Mouse (Mus musculus) splenic B cell, adult 2 months (primary cell): ENCODE results near the gene Cops7a.

Source experiments
- DNase-seq: peaks from one replicate; pipeline ENCODE4 v3.0.0-alpha.2; 2011; ENCODE audit warnings: low read depth, low spot score
- H3K27me3 ChIP-seq: 2 replicates; pipeline ENCODE4 v1.6.1; 2012; ENCODE audit warnings: mild to moderate bottlenecking, low read length, moderate library complexity, mixed read lengths; ENCODE audit not compliant: control insufficient read depth, poor library complexity, insufficient read depth, severe bottlenecking
- H3K36me3 ChIP-seq: 2 replicates; pipeline ENCODE4 v1.6.1; 2012; ENCODE audit warnings: mild to moderate bottlenecking, low read length, moderate library complexity, mixed read lengths; ENCODE audit not compliant: control insufficient read depth, poor library complexity, insufficient read depth, severe bottlenecking

Gene Cops7a

GRCm38 (mm10) chr6:124918331-124918690 lies 47.0 kb downstream of the Cops7a start:
- no peak for DNase-seq
- Histone ChIP-seq H3K36me3 (no peaks in the 10 kb centered on the region), H3K27me3 (no peaks in the 10 kb centered on the region)

GRCm38 (mm10) chr6:124917518-124918330 lies 47.6 kb downstream of the Cops7a start:
- no peaks in the 10 kb centered on the region for H3K27me3 ChIP-seq
- H3K36me3 ChIP-seq, result no peaks in the 10 kb centered on the region
- DNase-seq, result peak; percentile 48

GRCm38 (mm10) chr6:124916695-124917517 lies 48.4 kb downstream of the Cops7a start:
- H3K27me3 ChIP-seq, result no peaks in the 10 kb centered on the region
- H3K36me3 ChIP-seq, result no peaks in the 10 kb centered on the region
- DNase-seq, result peak; percentile 91

GRCm38 (mm10) chr6:124915942-124916694 lies 49.2 kb downstream of the Cops7a start:
- H3K36me3 ChIP-seq, result no peaks in the 10 kb centered on the region
- no peak for DNase-seq

GRCm38 (mm10) chr6:124915160-124915941 lies 50.0 kb downstream of the Cops7a start:
- no peak for DNase-seq
- H3K36me3 ChIP-seq, result no peaks in the 10 kb centered on the region
- no peaks in the 10 kb centered on the region for H3K27me3 ChIP-seq

More at GRCm38 (mm10) chr6:124915942-124916694, 49.2 kb downstream of the Cops7a start:
- H3K27me3 ChIP-seq, result no peaks in the 10 kb centered on the region

- Histone ChIP-seq H3K27me3 (no peaks in the 10 kb centered on the region), H3K36me3 (no peaks in the 10 kb centered on the region)
- DNase-seq, result no peak
These were observed 50.8 kb downstream of the Cops7a start for GRCm38 (mm10) chr6:124914511-124914910.

GRCm38 (mm10) chr6:124913721-124914285 lies 51.5 kb downstream of the Cops7a start:
- no peak for DNase-seq
- no peaks in the 10 kb centered on the region for H3K36me3 ChIP-seq
- H3K27me3 ChIP-seq, result no peaks in the 10 kb centered on the region

GRCm38 (mm10) chr6:124913214-124913613 lies 52.1 kb downstream of the Cops7a start:
- no peak for DNase-seq
- Histone ChIP-seq H3K36me3 (no peaks in the 10 kb centered on the region), H3K27me3 (no peaks in the 10 kb centered on the region)

- DNase-seq, result peak; percentile 43
- no peaks in the 10 kb centered on the region for H3K27me3 ChIP-seq
- H3K36me3 ChIP-seq, result no peaks in the 10 kb centered on the region
These were observed 53.7 kb downstream of the Cops7a start, which contains the start of gene Lag3 for GRCm38 (mm10) chr6:124911533-124912218. Lag3 (minus strand) TSS chr6:124911705.

GRCm38 (mm10) chr6:124910032-124910431 lies 55.3 kb downstream of the Cops7a start:
- DNase-seq, result no peak
- H3K27me3 ChIP-seq, result no peaks in the 10 kb centered on the region
- no peaks in the 10 kb centered on the region for H3K36me3 ChIP-seq
